Mouse (Mus musculus) cerebellum, adult 9-11 months (tissue): ENCODE data around the gene Slc1a5.
A peak's percentile ranks its signal among the peaks of the same experiment; 100 is the strongest.

Source experiments
- DNase-seq: peaks from one replicate; pipeline ENCODE4 v3.0.0; 2022

Slc1a5 gene

GRCm38 (mm10) chr7:16780825-16781554 lies at the start of gene Slc1a5:
Gene Slc1a5, plus strand, starts transcription at chr7:16781340.
- peak; percentile 49 for DNase-seq

DNA sequence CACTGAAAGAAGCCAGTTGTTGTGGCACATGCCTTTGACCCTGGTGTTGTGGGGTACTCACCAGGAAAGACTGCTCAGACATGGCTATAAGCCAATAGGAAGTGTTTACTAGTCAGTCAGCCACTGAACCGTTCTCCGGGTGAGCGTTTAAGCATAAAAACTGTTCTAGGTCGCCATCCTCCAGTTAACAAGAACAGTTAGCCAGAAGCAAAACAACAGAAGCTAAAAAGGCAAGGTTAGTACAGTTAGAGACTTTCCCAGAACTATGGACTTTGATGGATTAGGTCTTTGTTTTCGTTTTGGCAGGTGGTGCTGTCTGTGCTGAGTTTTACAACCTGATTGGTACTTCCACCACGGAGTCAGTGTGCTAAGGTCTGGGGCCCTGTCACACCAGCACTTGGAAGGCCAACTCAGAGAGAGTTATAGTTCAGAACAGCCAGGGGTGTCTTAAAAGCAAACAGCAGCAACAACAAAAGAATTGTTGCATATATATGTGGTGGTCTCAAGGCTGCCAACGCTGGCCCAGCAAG lies 49.2 kb upstream of the Slc1a5 start:
- no peak for DNase-seq

DNA sequence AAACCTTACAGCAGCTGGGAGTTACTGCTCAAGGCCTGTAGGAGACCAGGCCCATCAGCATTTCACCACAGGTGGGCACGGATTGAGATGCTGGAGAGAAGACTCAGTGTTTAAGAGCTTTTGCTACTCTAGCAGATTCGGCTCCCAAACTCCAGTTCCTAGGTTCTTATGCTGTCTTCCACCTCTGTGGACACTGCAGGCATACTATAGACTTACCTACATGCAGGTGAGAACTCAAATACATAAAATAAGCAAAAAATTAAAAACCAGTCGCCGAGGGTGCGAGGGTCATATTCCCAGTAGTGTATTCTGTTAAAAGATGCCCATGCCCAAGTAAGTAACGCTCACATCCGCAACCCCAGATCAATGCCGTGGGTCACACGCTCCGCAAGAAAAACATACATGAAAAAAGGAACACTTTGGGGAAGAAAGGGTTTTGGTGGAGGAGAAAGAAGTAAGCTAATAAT lies 43.5 kb upstream of the Slc1a5 start:
- peak; percentile 60 for DNase-seq

- peak; percentile 99 for DNase-seq
Measured at GRCm38 (mm10) chr7:16738073-16738696, 43.0 kb upstream of the Slc1a5 start, which contains the start of gene Ap2s1. Gene Ap2s1, plus strand, starts transcription at chr7:16738410.

DNA sequence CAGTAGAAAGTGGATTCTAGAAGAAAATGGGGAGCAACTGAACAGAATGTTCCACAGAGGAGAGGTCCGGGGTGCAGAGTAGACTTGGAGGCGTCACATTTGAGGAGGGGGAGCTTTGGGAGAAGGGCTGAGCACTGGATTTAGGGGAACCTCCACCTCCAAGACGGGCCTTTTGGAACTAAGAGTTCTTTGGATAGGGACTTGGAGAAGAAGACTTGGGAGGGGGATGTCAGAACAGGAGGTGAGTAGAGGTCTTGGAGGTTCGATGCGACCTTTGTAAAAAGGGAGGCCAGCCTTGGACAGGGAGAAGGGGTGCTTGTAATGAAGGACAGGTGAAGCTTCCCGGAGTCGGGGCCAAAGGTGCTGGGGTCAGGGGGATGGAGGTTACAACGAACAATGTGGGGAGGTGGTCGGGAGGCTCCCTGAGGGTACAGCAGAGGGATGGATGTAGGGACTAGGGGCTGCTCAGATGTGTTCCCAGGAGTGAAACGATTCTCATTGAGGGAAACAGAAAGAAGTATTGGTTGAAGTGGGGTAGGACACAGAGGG lies 42.0 kb upstream of the Slc1a5 start:
- peak; percentile 56 for DNase-seq

DNA sequence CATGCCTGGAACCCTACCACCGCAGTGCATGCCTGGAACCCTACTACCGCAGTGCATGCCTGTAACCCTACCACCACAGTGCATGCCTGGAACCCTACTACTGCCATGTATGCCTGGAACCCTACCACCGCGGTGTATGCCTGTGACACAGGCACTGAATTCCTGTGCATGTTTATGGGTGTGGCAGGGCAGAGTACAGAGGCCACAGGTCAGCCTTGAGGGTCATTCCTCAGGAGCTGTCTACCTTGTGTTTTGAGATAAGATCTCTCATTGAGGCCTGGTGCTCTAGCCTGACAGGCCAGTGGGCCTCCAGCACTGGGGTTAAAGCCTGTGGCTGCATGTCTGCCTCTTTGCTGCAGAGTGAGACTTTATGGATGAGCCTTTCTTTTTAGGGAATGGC lies 35.8 kb upstream of the Slc1a5 start:
- no peak for DNase-seq

GRCm38 (mm10) chr7:16746093-16746492 lies 35.0 kb upstream of the Slc1a5 start:
- peak; percentile 47 for DNase-seq

DNA sequence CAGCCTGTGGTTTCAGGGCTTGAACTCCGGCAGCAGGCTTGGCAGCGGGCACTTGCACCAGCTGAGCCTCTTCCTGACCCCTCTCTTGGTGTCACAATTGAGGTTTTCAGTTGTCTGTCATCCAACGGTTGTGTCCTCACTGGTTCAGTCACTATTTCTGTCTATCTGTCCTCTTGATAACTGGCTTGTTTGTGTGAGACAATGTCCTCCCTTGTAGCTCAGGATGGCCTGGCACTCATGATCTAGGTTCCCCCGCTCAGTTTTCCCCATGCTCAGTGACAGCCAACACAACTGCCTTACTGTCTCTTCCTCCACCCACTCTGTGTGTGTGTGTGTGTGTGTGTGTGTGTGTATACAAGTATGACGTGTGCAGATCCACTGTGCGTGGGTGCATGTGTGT lies 33.5 kb upstream of the Slc1a5 start:
- DNase-seq, result no peak

DNA sequence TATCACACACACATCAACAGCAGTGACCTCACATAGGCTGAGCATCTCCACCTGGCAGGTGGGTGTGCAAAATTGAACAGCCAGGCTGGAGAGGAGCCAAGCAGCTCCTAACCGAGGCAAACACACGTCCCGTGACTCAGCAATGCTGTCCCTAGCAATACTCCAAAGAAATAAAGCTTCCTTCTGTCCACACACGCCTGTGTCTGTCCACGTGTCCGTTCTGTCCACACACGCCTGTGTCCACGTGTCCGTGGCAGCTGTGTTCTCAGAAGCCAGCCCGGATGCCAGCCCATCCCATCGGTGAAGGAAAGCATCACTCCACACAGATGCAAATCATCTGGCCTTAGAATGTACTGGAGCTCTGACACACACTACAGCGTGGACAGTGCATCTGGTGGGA lies 29.1 kb upstream of the Slc1a5 start:
- no peak for DNase-seq

GRCm38 (mm10) chr7:16755362-16756017 lies 25.6 kb upstream of the Slc1a5 start:
- DNase-seq, result no peak

- no peak for DNase-seq
Measured at GRCm38 (mm10) chr7:16758872-16759574, 22.1 kb upstream of the Slc1a5 start.

DNA sequence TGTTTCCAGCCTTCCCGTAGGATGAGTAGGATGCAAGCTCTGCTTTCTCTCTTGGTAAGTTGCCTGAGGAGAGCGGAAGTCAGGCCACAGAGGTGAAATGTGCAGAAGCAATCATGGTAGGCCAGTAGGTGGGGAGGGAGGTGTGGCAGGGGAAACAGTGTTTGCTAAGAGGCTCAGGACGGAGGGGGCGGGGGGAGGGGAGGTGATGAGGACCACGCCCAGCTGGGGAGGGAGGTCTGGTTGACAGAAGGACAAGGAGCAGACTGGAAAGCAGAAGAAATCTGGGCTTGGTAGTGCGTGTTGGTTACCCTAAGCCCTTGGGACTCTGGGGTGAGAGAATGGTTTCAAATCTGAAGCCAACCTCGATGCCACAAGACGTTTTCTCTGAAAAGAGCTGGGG lies 20.8 kb upstream of the Slc1a5 start:
- no peak for DNase-seq

GRCm38 (mm10) chr7:16761005-16761481 lies 20.1 kb upstream of the Slc1a5 start:
- DNase-seq, result no peak

DNA sequence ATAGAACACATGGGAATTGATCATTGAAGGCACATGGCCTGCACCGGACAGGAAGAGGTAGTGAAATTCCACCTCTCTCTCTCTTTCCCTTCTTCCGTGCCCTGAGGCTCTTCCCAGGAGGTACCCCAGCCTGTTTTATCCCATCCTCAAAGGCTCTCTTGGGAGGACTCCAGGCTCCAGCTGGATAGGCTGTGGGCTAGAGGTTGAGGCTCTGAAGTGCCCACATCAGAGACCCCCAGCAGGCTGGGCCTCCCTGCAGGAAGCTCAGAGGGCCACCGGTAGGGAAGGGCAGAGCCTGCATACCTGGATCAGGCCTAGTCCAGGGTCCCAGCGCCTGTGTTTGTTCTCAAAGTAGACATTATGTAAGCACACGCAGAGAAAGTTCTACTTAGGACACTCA lies 19.5 kb upstream of the Slc1a5 start:
- no peak for DNase-seq

DNA sequence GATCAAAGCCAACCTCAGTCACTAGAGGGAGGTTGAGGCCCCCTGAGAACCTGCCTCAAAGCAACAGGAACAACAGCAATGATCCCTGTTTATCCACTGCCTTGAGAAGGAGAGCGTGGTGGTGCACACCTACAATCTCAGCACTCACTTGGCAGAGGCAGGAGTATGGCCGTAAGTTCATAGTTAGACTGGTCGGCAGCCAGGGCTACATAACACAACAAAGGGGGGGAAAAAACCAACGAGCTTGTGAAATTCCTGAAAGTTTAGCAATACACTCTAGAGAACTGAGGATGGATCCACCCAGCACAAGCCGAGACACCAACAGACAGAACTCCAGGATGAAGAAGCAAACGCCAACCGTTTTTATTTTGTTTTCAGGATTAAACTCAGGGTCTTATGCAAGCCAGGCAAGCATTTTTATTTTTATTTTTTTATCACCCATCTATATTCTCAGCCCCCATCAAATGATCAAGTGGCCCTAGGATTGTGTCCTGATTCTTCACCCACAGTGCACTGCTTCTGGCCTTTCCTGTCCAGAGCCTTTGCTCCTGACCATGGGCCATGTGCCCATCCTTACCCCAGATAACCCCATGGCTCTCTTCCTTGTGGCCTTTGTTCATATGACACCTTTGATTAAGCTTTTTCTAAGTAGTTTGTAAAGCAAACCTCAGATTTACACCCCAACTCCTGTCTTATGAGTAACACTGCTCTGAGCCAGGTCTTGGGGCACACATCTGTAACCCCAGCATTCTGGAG lies 17.5 kb upstream of the Slc1a5 start:
- no peak for DNase-seq

DNA sequence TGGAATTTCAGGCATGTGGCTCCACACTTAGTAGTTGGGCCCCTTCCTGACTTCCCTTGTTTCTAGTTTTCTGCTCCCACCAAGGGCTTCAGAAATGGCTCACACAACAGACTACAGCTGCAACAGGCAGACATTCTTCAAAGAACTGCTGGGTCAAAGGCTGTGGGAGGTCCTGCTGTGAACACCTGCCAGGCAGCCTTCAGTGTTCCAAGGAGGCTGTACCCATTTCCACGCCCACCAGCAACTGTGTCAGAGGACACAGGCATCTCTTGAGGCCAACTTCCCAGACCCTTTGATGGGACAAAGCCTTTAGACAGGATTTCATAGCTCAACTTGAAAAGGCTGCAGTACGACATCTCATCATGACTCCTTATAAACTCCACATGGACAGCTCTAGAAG lies 14.7 kb upstream of the Slc1a5 start:
- no peak for DNase-seq

- DNase-seq, result no peak
Measured at GRCm38 (mm10) chr7:16775888-16776287, 5.3 kb upstream of the Slc1a5 start.

- no peak for DNase-seq
Measured at GRCm38 (mm10) chr7:16780076-16780475, 1.1 kb upstream of the Slc1a5 start.

GRCm38 (mm10) chr7:16781555-16781815 lies 345 bp downstream of the Slc1a5 start:
- DNase-seq, result no peak

DNA sequence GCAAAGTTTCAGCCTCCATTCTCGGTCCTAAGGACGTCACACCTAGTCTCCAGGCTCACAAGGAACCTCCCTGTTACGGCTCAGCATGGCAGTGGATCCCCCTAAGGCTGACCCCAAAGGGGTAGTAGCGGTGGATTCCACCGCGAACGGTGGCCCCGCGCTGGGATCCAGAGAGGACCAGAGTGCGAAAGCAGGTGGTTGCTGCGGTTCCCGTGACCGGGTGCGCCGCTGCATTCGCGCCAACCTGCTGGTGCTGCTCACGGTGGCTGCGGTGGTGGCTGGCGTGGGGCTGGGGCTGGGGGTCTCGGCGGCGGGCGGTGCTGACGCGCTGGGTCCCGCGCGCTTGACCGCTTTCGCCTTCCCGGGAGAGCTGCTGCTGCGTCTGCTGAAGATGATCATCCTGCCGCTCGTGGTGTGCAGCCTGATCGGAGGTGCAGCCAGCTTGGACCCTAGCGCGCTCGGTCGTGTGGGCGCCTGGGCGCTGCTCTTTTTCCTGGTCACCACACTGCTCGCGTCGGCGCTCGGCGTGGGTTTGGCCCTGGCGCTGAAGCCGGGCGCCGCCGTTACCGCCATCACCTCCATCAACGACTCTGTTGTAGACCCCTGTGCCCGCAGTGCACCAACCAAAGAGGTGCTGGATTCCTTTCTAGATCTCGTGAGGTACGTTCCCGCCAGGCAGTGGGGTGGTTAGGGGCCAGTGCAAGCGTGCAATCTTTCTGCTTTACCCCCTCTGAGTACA lies 845 bp downstream of the Slc1a5 start:
- no peak for DNase-seq

GRCm38 (mm10) chr7:16782555-16783125 lies 1.5 kb downstream of the Slc1a5 start:
- no peak for DNase-seq
